Mouse (Mus musculus) cerebellum, adult 2 months (tissue): ENCODE measurements at regions not wholly inside any gene's neighbourhood (a gene's known extent, or its start where the extent isn't known, plus 50 kb on each side); places are given as distances from the start of the nearest gene placed in this dataset.

Source experiments
- CTCF ChIP-seq: fragments of 200-500 bp; IDR thresholded peaks from 2 replicates; pipeline ENCODE4 v1.5.1; 2011; ENCODE audit warnings: low read depth, mild to moderate bottlenecking, control low read depth, low read length, moderate library complexity, borderline replicate concordance; ENCODE audit not compliant: insufficient read depth
- POLR2A ChIP-seq: fragments of 200-500 bp; IDR thresholded peaks from 2 replicates; pipeline ENCODE4 v1.6.1; 2011; ENCODE audit warnings: low read length, control low read depth, borderline replicate concordance; ENCODE audit not compliant: insufficient read depth

- TF ChIP-seq CTCF, result no peak
- no peak for TF ChIP-seq POLR2A
Observed at GRCm38 (mm10) chr13:16771845-16772244, 760.2 kb downstream of the Inhba start.
